Mouse (Mus musculus): ENCODE results near the gene Slc1a5. TPM values are rescaled to one million over a fixed set of nuclear protein-coding genes. Genes with fewer than 3 reads are reported as not detected.

Slc1a5 gene
- total and polyA plus RNA-seq, 3 experiments = 115 to 245 (median 174) TPM

GRCm38 (mm10) chr7:16781816-16782554, 845 bp downstream of the Slc1a5 start:
- dilution Hi-C loops (cut with MboI; ENCODE audit: extremely low pct_ligation_motif_present, extremely low pct_unique_long_range_greater_than_20kb, low sequenced_read_pairs) = no loop called here
- Histone ChIP-seq H3K4me2 (ENCODE audit: insufficient read depth, low read depth, poor library complexity, severe bottlenecking) (peak overlapping the region; percentile 68), H3K9me3 (replicated peaks; ENCODE audit: low read length) (peaks cover 2% of the 10 kb centered on the region), H3K36me3 (replicated peaks in 1 of 2; ENCODE audit: control insufficient read depth in 1 of 2, insufficient read depth in 1 of 2, low read length in 1 of 2) (peaks cover 13 to 21% of the 10 kb centered on the region in 2 experiments), H3K9ac (ENCODE audit: insufficient read depth, low read depth) (peak overlapping the region; percentile 74), H3K79me2 (replicated peaks; ENCODE audit: control insufficient read depth, extremely low read depth, insufficient read depth, poor library complexity, severe bottlenecking) (peaks cover 54% of the 10 kb centered on the region), H3K4me3 (replicated peaks in 1 of 3; ENCODE audit: low read depth in 2 of 3, low read length in 2 of 3, poor library complexity in 1 of 3) (peak overlapping the region; percentile 76 to 99 (median 79)), H3K27ac (ENCODE audit: insufficient read depth, low read depth) (peak overlapping the region; percentile 5), H3K4me1 (ENCODE audit: control insufficient read depth in 1 of 2, insufficient read depth in 2 of 2) (peaks cover 7 to 22% of the 10 kb centered on the region in 2 experiments), H3K27me3 (replicated peaks) (no peaks in the 10 kb centered on the region)
- peak; percentile 44 for DNase-seq (ENCODE audit: extremely low read depth)
- TF ChIP-seq TCF12 (IDR thresholded peaks at IDR 0.05; ENCODE audit: low read depth, low read length) (no peak), E2F4 (IDR thresholded peaks at IDR 0.05; ENCODE audit: insufficient replicate concordance, low read depth, low read length) (no peak), MEF2A (IDR thresholded peaks at IDR 0.05; ENCODE audit: borderline replicate concordance, low read depth, low read length) (0 out of 2 replicates have a peak, but pooled peaks have one; percentile 19), CHD1 (IDR thresholded peaks at IDR 0.05; ENCODE audit: low read depth, low read length) (no peak), KAT2A (IDR thresholded peaks at IDR 0.05; ENCODE audit: insufficient replicate concordance, low read length) (no peak), BHLHE40 (IDR thresholded peaks at IDR 0.05; ENCODE audit: low read depth, low read length) (0 out of 2 replicates have a peak, but pooled peaks have one; percentile 51), POLR2AphosphoS2 (IDR thresholded peaks at IDR 0.05; ENCODE audit: low read depth, low read length) (no peak)
- in situ Hi-C loops (cut with MboI; ENCODE audit: low pct_ligation_motif_present, low pct_unique_long_range_greater_than_20kb, low sequenced_read_pairs) = loop anchor here (5.0 to 25.0 kb wide), 2 partner anchors 35 to 845 kb away; partner anchors contain the start of gene Nop53

- H3K27ac ChIP-seq (ENCODE audit: insufficient read depth, low read depth) = peak overlapping the region; percentile 84
- peak overlapping the region; percentile 74 for H3K9ac ChIP-seq (ENCODE audit: insufficient read depth, low read depth)
- H3K9me3 ChIP-seq (replicated peaks; ENCODE audit: low read length) = no peaks in the 10 kb centered on the region
- H3K4me3 ChIP-seq (replicated peaks in 1 of 3; ENCODE audit: low read depth in 2 of 3, low read length in 2 of 3, poor library complexity in 1 of 3) = peak overlapping the region; percentile 76 to 99 (median 79)
- H3K4me2 ChIP-seq (ENCODE audit: insufficient read depth, low read depth, poor library complexity, severe bottlenecking) = peak overlapping the region; percentile 68
- dilution Hi-C loops (cut with MboI; ENCODE audit: extremely low pct_ligation_motif_present, extremely low pct_unique_long_range_greater_than_20kb, low sequenced_read_pairs) (no loop called here), in situ Hi-C loops (cut with MboI; ENCODE audit: low pct_ligation_motif_present, low pct_unique_long_range_greater_than_20kb, low sequenced_read_pairs) (loop anchor here (5.0 to 25.0 kb wide), 2 partner anchors 35 to 845 kb away; partner anchors contain the start of gene Nop53)
- peaks cover 15 to 25% of the 10 kb centered on the region in 2 experiments for H3K36me3 ChIP-seq (replicated peaks in 1 of 2; ENCODE audit: control insufficient read depth in 1 of 2, insufficient read depth in 1 of 2, low read length in 1 of 2)
- peaks cover 56% of the 10 kb centered on the region for H3K79me2 ChIP-seq (replicated peaks; ENCODE audit: control insufficient read depth, extremely low read depth, insufficient read depth, poor library complexity, severe bottlenecking)
- no peaks in the 10 kb centered on the region for H3K27me3 ChIP-seq (replicated peaks)
- TF ChIP-seq NELFE (IDR thresholded peaks at IDR 0.05; ENCODE audit: low read depth, low read length) (no peak), GABPA (IDR thresholded peaks at IDR 0.05; ENCODE audit: insufficient replicate concordance, low read depth, low read length) (no peak), USF1 (IDR thresholded peaks at IDR 0.05; ENCODE audit: low read depth, low read length) (no peak), MAZ (IDR thresholded peaks at IDR 0.05; ENCODE audit: low read depth, low read length) (0 out of 2 replicates have a peak, but pooled peaks have one; percentile 19), ZMIZ1 (IDR thresholded peaks at IDR 0.05; ENCODE audit: low read depth, low read length) (0 out of 2 replicates have a peak, but pooled peaks have one; percentile 2), USF2 (conservative IDR thresholded peaks at IDR 0.05; ENCODE audit: low read depth, low read length) (no peak), EP300 (IDR thresholded peaks at IDR 0.05; ENCODE audit: low read length) (no peak), CTCF (conservative IDR thresholded peaks at IDR 0.05 in 1 of 2, IDR thresholded peaks at IDR 0.05 in 1 of 2; ENCODE audit: low read depth in 2 of 2, low read length in 2 of 2) (no peak), RAD21 (IDR thresholded peaks at IDR 0.05; ENCODE audit: low read depth, low read length) (no peak), SIN3A (IDR thresholded peaks at IDR 0.05; ENCODE audit: low read length) (peak; percentile 2; the same call in 1 of the 2 replicates), ELF1 (IDR thresholded peaks at IDR 0.05; ENCODE audit: low read depth, low read length) (peak; percentile 23; the same call in 1 of the 2 replicates)
- peaks cover 7 to 24% of the 10 kb centered on the region in 2 experiments for H3K4me1 ChIP-seq (ENCODE audit: control insufficient read depth in 1 of 2, insufficient read depth in 2 of 2)
- DNase-seq (ENCODE audit: extremely low read depth) = peak; percentile 49
Measured at GRCm38 (mm10) chr7:16782555-16783125, 1.5 kb downstream of the Slc1a5 start.
